21 mouse cellular contexts compared by ENCODE assay signal in genomic region chr3:134259300-134259699, GRCm38 (mm10). TPM values are rescaled to one million over a fixed set of nuclear protein-coding genes. Genes with fewer than 3 reads are reported as not detected.
DNase-seq lines count a peak whose midpoint lies in the region; ATAC-seq and TF ChIP-seq lines count a peak whose summit lies in the region.
"Had no signal": no experiment of that assay in that cellular context is flagged by ENCODE, and none has a peak within 500 bp of the region (broad histone marks: within the 10 kb centered on the region; RNA-seq: fewer than 3 reads in every experiment).

No protein-coding gene starts in this region.

- no peaks in the 10 kb centered on the region; the same call in 1 of the 2 replicates for H3K36me3 ChIP-seq in midbrain, embryonic 10.5 days
- H3K36me3 ChIP-seq in midbrain, postnatal 0 days (ENCODE audit: insufficient read depth, low read length) = no peaks in the 10 kb centered on the region
- H3K36me3 ChIP-seq: embryonic facial prominence, embryonic 12.5 days had no signal

- H3K4me1 ChIP-seq in midbrain, embryonic 10.5 days = peaks cover 25% of the 10 kb centered on the region
- H3K4me1 ChIP-seq in midbrain, postnatal 0 days (ENCODE audit: insufficient read depth, low read length) = 0 out of 2 replicates have a peak, but pooled peaks cover 2% of the 10 kb centered on the region
- H3K4me1 ChIP-seq: embryonic facial prominence, embryonic 12.5 days; neural tube, embryonic 15.5 days had no signal

- 39% methylated on average over 3 of the region's 3 CpGs for WGBS in midbrain, embryonic 10.5 days
- WGBS in midbrain, postnatal 0 days = 35% methylated on average over 3 of the region's 3 CpGs

- no peak for TF ChIP-seq CTCF in midbrain, postnatal 0 days (IDR thresholded peaks at IDR 0.05)

- peak overlapping the region; percentile 60 for H3K27ac ChIP-seq in midbrain, embryonic 10.5 days (replicated peaks)
- no peak overlapping the region for H3K27ac ChIP-seq in midbrain, postnatal 0 days (ENCODE audit: low read depth, low read length)
- H3K27ac ChIP-seq: embryonic facial prominence, embryonic 12.5 days; heart, adult 2 months; kidney, postnatal 0 days; neural tube, embryonic 15.5 days had no signal

- no peak for ATAC-seq in midbrain, postnatal 0 days (ENCODE audit: low FRiP score)
- ATAC-seq: intestine, postnatal 0 days; liver, postnatal 0 days had no signal

- peak; percentile 33 for DNase-seq in midbrain, embryonic 10.5 days (ENCODE audit: low spot score)
- no peak for DNase-seq in midbrain, postnatal 0 days (ENCODE audit: low spot score)
- peak; percentile 41 for DNase-seq in embryo, embryonic 9.5 days (ENCODE audit: extremely low spot score)
- DNase-seq in mesoderm, embryonic 11.5 days (ENCODE audit: low read depth, low spot score) = peak; percentile 44
- no peak for DNase-seq in liver
- DNase-seq in lung, postnatal 25 days (ENCODE audit: low spot score) = no peak
- no peak for DNase-seq in frontal cortex, postnatal 14 days (ENCODE audit: low spot score in 2 of 2)
- DNase-seq: adrenal gland, adult 2 months; cerebellum, adult 18-20 months; heart, adult 2 months; heart, postnatal 10 days; liver, postnatal 0 days; lung, postnatal 36 days; right cerebral cortex, adult 18-20 months; spleen, adult 18-20 months; thymus, postnatal 36 days had no signal

- H3K27me3 ChIP-seq in midbrain, embryonic 10.5 days (ENCODE audit: low read depth, poor library complexity, severe bottlenecking) = no peaks in the 10 kb centered on the region
- H3K27me3 ChIP-seq in midbrain, postnatal 0 days (ENCODE audit: insufficient read depth, low read length) = no peaks in the 10 kb centered on the region
- H3K27me3 ChIP-seq: embryonic facial prominence, embryonic 12.5 days; neural tube, embryonic 15.5 days had no signal

- no peak overlapping the region for H3K9ac ChIP-seq in midbrain, postnatal 0 days (replicated peaks; ENCODE audit: low read length, poor library complexity, severe bottlenecking)
- H3K9ac ChIP-seq: embryonic facial prominence, embryonic 12.5 days; liver, postnatal 0 days; neural tube, embryonic 15.5 days had no signal

- no peak overlapping the region for H3K4me2 ChIP-seq in midbrain, postnatal 0 days (ENCODE audit: low read depth, low read length, poor library complexity, severe bottlenecking)
- H3K4me2 ChIP-seq: embryonic facial prominence, embryonic 12.5 days; neural tube, embryonic 15.5 days had no signal

- peak overlapping the region; percentile 14; the same call in 1 of the 2 replicates for H3K4me3 ChIP-seq in midbrain, embryonic 10.5 days
- H3K4me3 ChIP-seq in midbrain, postnatal 0 days (ENCODE audit: low read depth, low read length) = no peak overlapping the region
- H3K4me3 ChIP-seq: embryonic facial prominence, embryonic 12.5 days; heart, adult 2 months; neural tube, embryonic 15.5 days had no signal

- no peaks in the 10 kb centered on the region for H3K9me3 ChIP-seq in midbrain, embryonic 10.5 days (replicated peaks)
- H3K9me3 ChIP-seq in midbrain, postnatal 0 days (ENCODE audit: low read length) = no peaks in the 10 kb centered on the region
- H3K9me3 ChIP-seq: embryonic facial prominence, embryonic 12.5 days; neural tube, embryonic 15.5 days had no signal

RNA-seq across cellular contexts. Expression of gene Cxxc4, which starts 23.0 kb away (rescaled TPM):
- 18.2 and 23.4 TPM in 2 replicates for polyA plus RNA-seq in midbrain, embryonic 10.5 days (2016; fragmentation: Nextera tagmentation; extraction: Ambion mirVana)
- total RNA-seq in midbrain, postnatal 0 days (2014; rRNA removed) = 55.6 and 64.3 TPM in 2 replicates
- 35.9 and 39.6 TPM in 2 replicates for polyA plus RNA-seq in midbrain, postnatal 0 days (2015; fragmentation: Nextera tagmentation; extraction: Ambion mirVana)
- total RNA-seq: monocyte, adult 5-6 weeks had no signal

Comparison
In these comparisons a context has a peak if more than half of its experiments do, and no peak if none do; other contexts are left out.
1. DNase-seq: peak in midbrain, embryonic 10.5 days (single experiment), embryo, embryonic 9.5 days (single experiment) and mesoderm, embryonic 11.5 days (single experiment); none in midbrain, postnatal 0 days (single experiment), liver (single experiment), lung, postnatal 25 days (single experiment) and frontal cortex, postnatal 14 days (0 of 2).